Mouse (Mus musculus) heart, embryonic 14.5 days (tissue): ENCODE measurements around the gene Gm14862. TPM values are rescaled to one million over a fixed set of nuclear protein-coding genes. Genes with fewer than 3 reads are reported as not detected.

ENCODE experiments used
- ATAC-seq: fragments of 200-750 bp; cut with Nextera tagmentation; 2 replicates; pipeline ENCODE4 v1.8.0; 2017; ENCODE audit warnings: low read depth, moderate TSS enrichment; ENCODE audit not compliant: insufficient number of reproducible peaks, insufficient read depth, low FRiP score
- H3K27ac ChIP-seq, 2 experiments: fragments of 200-500 bp in 1 of 2; fragments of 300-500 bp in 1 of 2; sonication (generic) in 1 of 2; replicated peaks in 1 of 2; 2 replicates each; pipeline ENCODE4 v1.5.1; 2012 to 2014; ENCODE audit warnings: low read depth in 2 of 2, low read length in 2 of 2, control low read depth in 1 of 2, mild to moderate bottlenecking in 1 of 2, mixed read lengths in 1 of 2; ENCODE audit not compliant: control insufficient read depth in 1 of 2, insufficient read depth in 1 of 2
- H3K27me3 ChIP-seq: fragments of 300-500 bp; sonication (generic); 2 replicates; pipeline ENCODE4 v1.6.1; 2014; ENCODE audit warnings: mild to moderate bottlenecking, low read length, control low read depth; ENCODE audit not compliant: control insufficient read depth, insufficient read depth
- H3K36me3 ChIP-seq: fragments of 300-500 bp; sonication (generic); 2 replicates; pipeline ENCODE4 v1.6.1; 2014; ENCODE audit warnings: mild to moderate bottlenecking, control low read depth, low read length, mixed read lengths; ENCODE audit not compliant: control insufficient read depth, insufficient read depth
- H3K4me1 ChIP-seq, 2 experiments: fragments of 200-500 bp in 1 of 2; fragments of 300-500 bp in 1 of 2; sonication (generic) in 1 of 2; 2 replicates each; pipeline ENCODE4 v1.6.1; 2012 to 2014; ENCODE audit warnings: low read length in 2 of 2, control low read depth in 1 of 2, mixed read lengths in 1 of 2; ENCODE audit not compliant: control insufficient read depth in 2 of 2, insufficient read depth in 2 of 2
- H3K4me2 ChIP-seq: fragments of 300-500 bp; sonication (generic); 2 replicates; pipeline ENCODE4 v1.6.1; 2014; ENCODE audit warnings: mild to moderate bottlenecking, low read length
- H3K4me3 ChIP-seq, 2 experiments: fragments of 200-500 bp in 1 of 2; fragments of 300-500 bp in 1 of 2; sonication (generic) in 1 of 2; 2 replicates each; pipeline ENCODE4 v1.5.1; 2012 to 2014; ENCODE audit warnings: low read length in 2 of 2, mild to moderate bottlenecking in 2 of 2, control low read depth in 1 of 2, low read depth in 1 of 2, moderate library complexity in 1 of 2; ENCODE audit not compliant: control insufficient read depth in 1 of 2, insufficient read depth in 1 of 2
- H3K9ac ChIP-seq: fragments of 300-500 bp; sonication (generic); 2 replicates; pipeline ENCODE4 v1.6.1; 2014; ENCODE audit warnings: mild to moderate bottlenecking, low read length
- H3K9me3 ChIP-seq: fragments of 300-500 bp; sonication (generic); 2 replicates; pipeline ENCODE4 v1.6.1; 2016; ENCODE audit warnings: low read length, control low read depth; ENCODE audit not compliant: control insufficient read depth
- WGBS: fragments of 180-500 bp; shearing (Covaris S2); extraction: QIAGEN DNeasy Blood & Tissue Kit; methylation state at CpG from one replicate; pipeline ENCODE4 v1.1.7; 2014; 5-methylcytosine and 5-hydroxymethylcytosine counted together
- polyA plus RNA-seq: library from polyadenylated mRNA; unstranded; fragments of >200 nt; fragmentation: Nextera tagmentation; extraction: Ambion mirVana; gene quantifications from 2 replicates; pipeline ENCODE4 v1.2.1, GENCODE M21; 2014

The Gm14862 gene
- polyA plus RNA-seq, 1 experiment from 2014 or later, result 0.27 TPM

GRCm38 (mm10) chrX:9221736-9222135 lies 35.0 kb downstream of the Gm14862 start:
- H3K4me2 ChIP-seq, result no peak overlapping the region
- H3K27me3 ChIP-seq, result no peaks in the 10 kb centered on the region
- no peaks in the 10 kb centered on the region for H3K9me3 ChIP-seq
- no peaks in the 10 kb centered on the region for H3K36me3 ChIP-seq
- H3K4me1 ChIP-seq, result no peaks in the 10 kb centered on the region
- no peak overlapping the region for H3K27ac ChIP-seq
- no peak for ATAC-seq
- no peak overlapping the region for H3K4me3 ChIP-seq
- WGBS, result 74% methylated on average over 4 of the region's 4 CpGs
- H3K9ac ChIP-seq, result no peak overlapping the region

- ATAC-seq, result no peak
- Histone ChIP-seq H3K4me1 (no peaks in the 10 kb centered on the region), H3K27me3 (no peaks in the 10 kb centered on the region), H3K9ac (no peak overlapping the region), H3K4me3 (no peak overlapping the region), H3K36me3 (no peaks in the 10 kb centered on the region), H3K4me2 (no peak overlapping the region), H3K9me3 (no peaks in the 10 kb centered on the region), H3K27ac (no peak overlapping the region)
- 28% methylated on average over 6 of the region's 6 CpGs for WGBS
These were observed 35.5 kb downstream of the Gm14862 start for GRCm38 (mm10) chrX:9221206-9221605.

- H3K4me3 ChIP-seq, result no peak overlapping the region
- no peak for ATAC-seq
- H3K27me3 ChIP-seq, result no peaks in the 10 kb centered on the region
- H3K36me3 ChIP-seq, result no peaks in the 10 kb centered on the region
- 0 out of 2 replicates have a peak, but pooled peaks cover 3% of the 10 kb centered on the region for H3K9me3 ChIP-seq
- no peak overlapping the region for H3K4me2 ChIP-seq
- no peak overlapping the region for H3K27ac ChIP-seq
- 78% methylated on average over 3 of the region's 3 CpGs for WGBS
- no peak overlapping the region for H3K9ac ChIP-seq
- H3K4me1 ChIP-seq, result no peaks in the 10 kb centered on the region
These were observed 37.1 kb downstream of the Gm14862 start for GRCm38 (mm10) chrX:9219570-9219969.

GRCm38 (mm10) chrX:9216244-9216643 lies 40.5 kb downstream of the Gm14862 start:
- Histone ChIP-seq H3K27ac (no peak overlapping the region), H3K9ac (no peak overlapping the region), H3K4me2 (no peak overlapping the region), H3K36me3 (no peaks in the 10 kb centered on the region), H3K4me1 (no peaks in the 10 kb centered on the region), H3K27me3 (no peaks in the 10 kb centered on the region), H3K4me3 (no peak overlapping the region), H3K9me3 (0 out of 2 replicates have a peak, but pooled peaks cover 3% of the 10 kb centered on the region)
- WGBS, result 76% methylated on average over 2 of the region's 2 CpGs
- ATAC-seq, result no peak

GRCm38 (mm10) chrX:9205121-9205520 lies 51.6 kb downstream of the Gm14862 start:
- WGBS, result 58% methylated on average over 2 of the region's 2 CpGs
- H3K36me3 ChIP-seq, result no peaks in the 10 kb centered on the region
- no peak for ATAC-seq

GRCm38 (mm10) chrX:9202781-9203405 lies 53.8 kb downstream of the Gm14862 start:
- Histone ChIP-seq H3K9ac (no peak overlapping the region), H3K36me3 (no peaks in the 10 kb centered on the region), H3K4me1 (peaks cover 0 to 3% of the 10 kb centered on the region in 2 experiments; a peak in 2 of 4 replicates), H3K27me3 (no peaks in the 10 kb centered on the region), H3K27ac (peak overlapping the region; percentile 50 to 64; a peak in 3 of 4 replicates), H3K9me3 (no peaks in the 10 kb centered on the region), H3K4me3 (no peak overlapping the region), H3K4me2 (no peak overlapping the region)
- no peak for ATAC-seq
- WGBS, result 40% methylated on average over 7 of the region's 7 CpGs

More at GRCm38 (mm10) chrX:9205121-9205520, 51.6 kb downstream of the Gm14862 start:
- peaks cover 0 to 3% of the 10 kb centered on the region in 2 experiments; a peak in 2 of 4 replicates for H3K4me1 ChIP-seq
- H3K9me3 ChIP-seq, result no peaks in the 10 kb centered on the region
- no peak overlapping the region for H3K9ac ChIP-seq
- no peak overlapping the region for H3K27ac ChIP-seq
- no peaks in the 10 kb centered on the region for H3K27me3 ChIP-seq
- no peak overlapping the region for H3K4me2 ChIP-seq
- H3K4me3 ChIP-seq, result no peak overlapping the region

GRCm38 (mm10) chrX:9201954-9202353 lies 54.7 kb downstream of the Gm14862 start:
- no peak for ATAC-seq
- Histone ChIP-seq H3K27me3 (no peaks in the 10 kb centered on the region), H3K9me3 (no peaks in the 10 kb centered on the region), H3K27ac (no peak overlapping the region), H3K9ac (no peak overlapping the region), H3K36me3 (no peaks in the 10 kb centered on the region), H3K4me1 (peaks cover 0 to 3% of the 10 kb centered on the region in 2 experiments; a peak in 2 of 4 replicates), H3K4me3 (no peak overlapping the region), H3K4me2 (no peak overlapping the region)
- 71% methylated on average over 2 of the region's 2 CpGs for WGBS
